Mouse (Mus musculus) forebrain, embryonic 11.5 days (tissue): ENCODE data around the gene Eef1akmt1. TPM values are rescaled to one million over a fixed set of nuclear protein-coding genes. Genes with fewer than 3 reads are reported as not detected.

Experiments
- ATAC-seq: fragments of 200-750 bp; cut with Nextera tagmentation; replicated peaks from 2 replicates; pipeline ENCODE4 v1.8.0; 2017; ENCODE audit warnings: moderate TSS enrichment; ENCODE audit not compliant: low FRiP score
- DNase-seq: peaks from one replicate; pipeline ENCODE4 v3.0.0-alpha.2; 2017; ENCODE audit warnings: low spot score
- H3K27ac ChIP-seq: fragments of 300-500 bp; sonication (generic); 2 replicates; pipeline ENCODE4 v1.5.1; 2014; ENCODE audit warnings: low read depth, low read length
- H3K27me3 ChIP-seq: fragments of 300-500 bp; sonication (generic); 2 replicates; pipeline ENCODE4 v1.6.1; 2014; ENCODE audit warnings: mild to moderate bottlenecking, low read length, mixed read lengths; ENCODE audit not compliant: control insufficient read depth, insufficient read depth
- H3K36me3 ChIP-seq: fragments of 300-500 bp; sonication (generic); 2 replicates; pipeline ENCODE4 v1.6.1; 2014; ENCODE audit warnings: mild to moderate bottlenecking, low read length, moderate library complexity, mixed read lengths; ENCODE audit not compliant: control insufficient read depth, insufficient read depth
- H3K4me1 ChIP-seq: fragments of 300-500 bp; sonication (generic); replicated peaks from 2 replicates; pipeline ENCODE4 v1.6.1; 2014; ENCODE audit warnings: low read length, mixed read lengths; ENCODE audit not compliant: control insufficient read depth, insufficient read depth
- H3K4me2 ChIP-seq: fragments of 300-500 bp; sonication (generic); 2 replicates; pipeline ENCODE4 v1.6.1; 2014; ENCODE audit warnings: low read depth, mild to moderate bottlenecking, low read length, moderate library complexity, mixed read lengths; ENCODE audit not compliant: severe bottlenecking
- H3K4me3 ChIP-seq: fragments of 300-500 bp; sonication (generic); 2 replicates; pipeline ENCODE4 v1.5.1; 2014; ENCODE audit warnings: low read depth, low read length
- H3K9ac ChIP-seq: fragments of 300-500 bp; sonication (generic); 2 replicates; pipeline ENCODE4 v1.6.1; 2014; ENCODE audit warnings: low read length
- H3K9me3 ChIP-seq: fragments of 300-500 bp; sonication (generic); 2 replicates; pipeline ENCODE4 v1.6.1; 2016; ENCODE audit warnings: low read length, mixed read lengths; ENCODE audit not compliant: control insufficient read depth
- WGBS: fragments of 180-500 bp; shearing (Covaris S2); extraction: QIAGEN DNeasy Blood & Tissue Kit; methylation state at CpG from one replicate; pipeline ENCODE4 v1.1.7; 2014; 5-methylcytosine and 5-hydroxymethylcytosine counted together
- polyA plus RNA-seq: library from polyadenylated mRNA; unstranded; fragments of >200 nt; fragmentation: Nextera tagmentation; extraction: Ambion mirVana; gene quantifications from 2 replicates; pipeline ENCODE4 v1.2.1, GENCODE M21; 2014

Eef1akmt1 gene
- polyA plus RNA-seq, 1 experiment from 2014 or later: 79.4 TPM

GRCm38 (mm10) chr14:57532577-57532976, 38.8 kb downstream of the Eef1akmt1 start:
- peaks cover 8% of the 10 kb centered on the region; the same call in 1 of the 2 replicates for H3K4me1 ChIP-seq
- no peaks in the 10 kb centered on the region for H3K9me3 ChIP-seq
- ATAC-seq (no peak), DNase-seq (no peak)
- no peaks in the 10 kb centered on the region for H3K36me3 ChIP-seq
- WGBS: 92% methylated on average over 3 of the region's 3 CpGs
- no peak overlapping the region for H3K27ac ChIP-seq
- H3K9ac ChIP-seq: no peak overlapping the region
- no peak overlapping the region for H3K4me3 ChIP-seq
- no peak overlapping the region for H3K4me2 ChIP-seq
- H3K27me3 ChIP-seq: peaks cover 10% of the 10 kb centered on the region; the same call in 1 of the 2 replicates

DNA sequence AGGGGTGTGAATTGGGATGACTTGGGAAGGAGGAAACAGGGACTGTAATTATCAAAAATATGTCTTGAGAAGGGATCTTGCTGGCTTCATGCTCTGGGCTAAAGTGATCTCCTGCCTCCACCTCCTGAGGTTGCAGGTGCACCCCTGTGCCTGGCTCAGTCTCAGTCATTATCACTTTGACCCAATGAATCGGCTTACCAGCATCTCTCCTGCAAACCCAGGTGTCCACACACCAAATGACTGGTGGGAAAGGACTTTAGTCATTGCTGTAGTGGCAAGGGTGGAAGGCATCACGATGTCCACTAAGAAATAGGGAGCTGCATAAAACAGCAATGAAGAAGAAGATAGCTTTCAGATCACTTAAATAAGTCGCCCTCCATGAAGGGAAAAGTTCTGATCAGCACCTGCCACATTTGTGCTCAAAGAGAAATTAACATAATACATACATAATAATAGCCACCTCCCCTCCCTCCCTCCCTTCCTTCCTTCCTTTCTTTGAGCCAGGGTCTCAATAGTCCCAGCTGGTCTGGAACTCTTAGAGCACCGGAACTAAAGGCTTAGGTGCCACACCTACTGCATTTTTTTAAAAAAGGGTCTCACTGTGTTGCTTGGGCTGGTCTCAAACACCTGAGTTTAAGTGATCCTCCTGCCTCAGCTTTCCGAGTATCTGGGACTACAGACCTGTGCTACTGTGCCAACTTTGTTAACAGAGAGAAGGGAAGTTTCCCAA, 41.5 kb downstream of the Eef1akmt1 start:
- DNase-seq (no peak), ATAC-seq (no peak)
- Histone ChIP-seq H3K4me2 (no peak overlapping the region), H3K4me1 (0 out of 2 replicates have a peak, but pooled peaks cover 3% of the 10 kb centered on the region), H3K9ac (no peak overlapping the region), H3K27ac (no peak overlapping the region), H3K27me3 (peaks cover 14% of the 10 kb centered on the region; the same call in 1 of the 2 replicates), H3K9me3 (no peaks in the 10 kb centered on the region), H3K4me3 (no peak overlapping the region), H3K36me3 (no peaks in the 10 kb centered on the region)
- 67% methylated on average over 5 of the region's 5 CpGs for WGBS

DNA sequence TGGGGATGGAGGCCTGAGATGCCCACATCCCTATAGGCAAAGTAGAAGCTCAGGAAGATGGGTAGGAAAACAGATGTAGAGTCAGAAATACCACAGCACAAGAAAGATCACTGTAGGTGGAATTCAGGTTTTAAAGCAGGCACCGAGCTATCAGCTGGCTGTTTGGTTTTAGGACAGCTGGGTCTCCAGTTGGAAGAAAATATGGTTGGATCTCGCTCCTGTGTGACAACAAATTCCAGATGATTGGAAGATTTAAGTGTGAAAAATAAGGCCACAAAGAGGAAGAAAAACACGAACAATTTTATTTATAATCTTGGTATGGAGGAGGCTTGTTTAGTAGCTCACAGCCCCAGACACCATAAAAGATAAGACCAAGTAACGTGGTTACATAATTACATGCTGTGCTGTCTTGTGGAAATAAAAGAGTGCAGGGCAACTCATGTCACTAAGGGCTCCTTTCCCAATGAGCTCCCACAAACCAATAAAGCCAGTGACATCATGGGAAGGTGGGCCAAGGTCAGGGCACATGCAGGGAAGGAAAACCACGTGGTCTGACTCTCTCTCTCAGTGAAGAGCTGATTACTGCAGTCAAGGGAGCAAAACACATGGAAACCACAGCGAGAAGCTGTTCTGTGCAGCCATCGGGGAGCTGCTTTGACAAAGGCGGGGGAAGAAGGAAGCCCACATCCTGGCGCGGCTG, 42.2 kb downstream of the Eef1akmt1 start:
- H3K36me3 ChIP-seq: no peaks in the 10 kb centered on the region
- 0 out of 2 replicates have a peak, but pooled peaks cover 3% of the 10 kb centered on the region for H3K4me1 ChIP-seq
- no peak overlapping the region for H3K4me3 ChIP-seq
- H3K4me2 ChIP-seq: no peak overlapping the region
- no peaks in the 10 kb centered on the region for H3K9me3 ChIP-seq
- peaks cover 16% of the 10 kb centered on the region for H3K27me3 ChIP-seq
- H3K27ac ChIP-seq: no peak overlapping the region
- WGBS: 63% methylated on average over 10 of the region's 10 CpGs
- no peak overlapping the region for H3K9ac ChIP-seq
- DNase-seq (no peak), ATAC-seq (no peak)

GRCm38 (mm10) chr14:57527598-57527997, 43.8 kb downstream of the Eef1akmt1 start:
- H3K4me3 ChIP-seq: no peak overlapping the region
- WGBS: 57% methylated on average over 2 of the region's 2 CpGs
- H3K27ac ChIP-seq: no peak overlapping the region
- no peaks in the 10 kb centered on the region for H3K36me3 ChIP-seq
- H3K4me2 ChIP-seq: no peak overlapping the region
- H3K4me1 ChIP-seq: 0 out of 2 replicates have a peak, but pooled peaks cover 3% of the 10 kb centered on the region
- peaks cover 24% of the 10 kb centered on the region for H3K27me3 ChIP-seq
- DNase-seq: no peak
- ATAC-seq: no peak
- H3K9ac ChIP-seq: no peak overlapping the region
- H3K9me3 ChIP-seq: no peaks in the 10 kb centered on the region

DNA sequence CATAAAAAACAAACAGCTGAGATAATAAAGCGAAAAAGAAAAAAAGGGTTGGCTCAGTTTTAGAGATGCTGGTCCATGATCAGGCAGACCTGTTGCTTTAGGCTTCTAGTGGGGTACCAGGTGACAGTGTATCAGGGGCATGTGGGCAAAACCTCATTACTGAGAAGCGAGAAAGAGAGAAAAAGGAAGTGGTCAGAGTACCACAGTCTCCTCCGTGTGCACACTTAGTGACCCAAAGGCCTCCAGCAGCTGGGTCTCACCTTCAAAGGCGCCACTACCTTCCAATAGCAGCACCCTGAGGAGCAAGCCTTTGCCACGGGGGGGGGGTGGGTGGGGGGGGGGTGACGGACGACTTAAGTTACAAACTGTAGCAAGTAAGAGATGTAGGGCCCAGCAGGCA, 44.3 kb downstream of the Eef1akmt1 start:
- no peak for DNase-seq
- Histone ChIP-seq H3K9me3 (no peaks in the 10 kb centered on the region), H3K4me2 (no peak overlapping the region), H3K27me3 (peaks cover 24% of the 10 kb centered on the region), H3K4me3 (no peak overlapping the region), H3K9ac (no peak overlapping the region), H3K4me1 (0 out of 2 replicates have a peak, but pooled peaks cover 3% of the 10 kb centered on the region), H3K27ac (no peak overlapping the region), H3K36me3 (no peaks in the 10 kb centered on the region)
- no peak for ATAC-seq
- WGBS: 37% methylated on average over 6 of the region's 7 CpGs

- Histone ChIP-seq H3K27ac (no peak overlapping the region), H3K9ac (no peak overlapping the region), H3K4me3 (peak overlapping the region; percentile 78), H3K36me3 (no peaks in the 10 kb centered on the region), H3K4me1 (0 out of 2 replicates have a peak, but pooled peaks cover 3% of the 10 kb centered on the region), H3K27me3 (peaks cover 24% of the 10 kb centered on the region), H3K4me2 (peak overlapping the region; percentile 85), H3K9me3 (no peaks in the 10 kb centered on the region)
- ATAC-seq (peak; percentile 30; the same call in 1 of the 2 replicates), DNase-seq (no peak)
- WGBS: 53% methylated on average over 10 of the region's 10 CpGs
Observed at GRCm38 (mm10) chr14:57526050-57526623, 45.3 kb downstream of the Eef1akmt1 start.

- Histone ChIP-seq H3K27me3 (peaks cover 24% of the 10 kb centered on the region), H3K4me1 (0 out of 2 replicates have a peak, but pooled peaks cover 3% of the 10 kb centered on the region), H3K4me2 (peak overlapping the region; percentile 85), H3K27ac (no peak overlapping the region), H3K9ac (peak overlapping the region; percentile 68), H3K9me3 (no peaks in the 10 kb centered on the region), H3K4me3 (peak overlapping the region; percentile 78), H3K36me3 (no peaks in the 10 kb centered on the region)
- ATAC-seq: peak; percentile 86
- WGBS: under 1% methylated on average over 44 of the region's 60 CpGs
- peak; percentile 85 for DNase-seq
Observed at GRCm38 (mm10) chr14:57525388-57526049, 45.9 kb downstream of the Eef1akmt1 start.
